Mouse (Mus musculus) bone marrow macrophage, adult 2 months (primary cell): ENCODE results near the gene Gm29133.

Source experiments
- CTCF ChIP-seq: IDR thresholded peaks from 2 replicates; pipeline ENCODE4 v1.5.1; 2012; ENCODE audit warnings: low read depth, mild to moderate bottlenecking, low read length, moderate library complexity
- POLR2A ChIP-seq: IDR thresholded peaks from 2 replicates; pipeline ENCODE4 v1.6.1; 2012; ENCODE audit warnings: mild to moderate bottlenecking, low read depth, low read length, borderline replicate concordance

DNA sequence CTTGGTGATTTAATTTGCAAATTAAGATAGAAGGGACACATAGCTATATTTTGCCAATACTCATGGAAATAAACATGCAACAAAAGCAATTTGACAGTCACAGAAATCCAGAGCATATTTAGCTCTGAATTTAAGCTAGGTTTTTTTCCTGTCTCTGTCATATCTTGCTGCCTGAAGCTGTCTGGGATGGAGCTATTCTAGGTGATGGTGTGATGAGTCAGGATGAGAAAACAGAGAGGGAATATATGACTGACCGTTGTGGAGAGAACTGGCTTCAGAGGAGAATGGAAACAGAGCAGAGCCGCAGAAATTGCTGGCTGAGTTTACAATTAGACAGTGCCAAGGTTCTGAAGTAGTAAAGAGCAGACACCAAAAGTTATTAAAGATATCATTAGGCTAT is 26.3 kb downstream of the Gm29133 start:
- TF ChIP-seq POLR2A (no peak), CTCF (no peak)
